Mouse (Mus musculus): Measurements from ENCODE around the gene Vmn1r228.

Gene Vmn1r228

DNA sequence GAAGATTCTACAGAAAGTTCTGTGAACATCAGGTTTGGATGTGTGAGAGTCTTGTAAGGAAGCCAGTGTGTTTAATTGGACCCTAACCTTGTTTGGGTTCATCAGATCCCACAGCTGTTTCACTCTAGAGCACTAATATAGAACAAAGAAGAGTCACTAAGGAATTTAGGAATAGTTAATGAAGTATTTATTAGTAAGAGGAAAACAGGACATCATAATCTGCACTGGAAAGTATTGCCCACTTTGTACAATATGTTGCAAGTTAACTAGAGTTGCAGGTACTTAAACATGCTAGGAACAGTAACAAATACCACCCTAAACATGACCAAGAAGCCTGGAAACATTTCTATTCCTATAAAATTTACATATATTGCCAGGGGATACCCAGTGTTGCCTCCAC lies at the start of gene Vmn1r228:
Gene Vmn1r228, minus strand, starts transcription at position 101 of the 400 bp plus-strand sequence.
- no peak for DNase-seq (ENCODE audit: low spot score)

DNA sequence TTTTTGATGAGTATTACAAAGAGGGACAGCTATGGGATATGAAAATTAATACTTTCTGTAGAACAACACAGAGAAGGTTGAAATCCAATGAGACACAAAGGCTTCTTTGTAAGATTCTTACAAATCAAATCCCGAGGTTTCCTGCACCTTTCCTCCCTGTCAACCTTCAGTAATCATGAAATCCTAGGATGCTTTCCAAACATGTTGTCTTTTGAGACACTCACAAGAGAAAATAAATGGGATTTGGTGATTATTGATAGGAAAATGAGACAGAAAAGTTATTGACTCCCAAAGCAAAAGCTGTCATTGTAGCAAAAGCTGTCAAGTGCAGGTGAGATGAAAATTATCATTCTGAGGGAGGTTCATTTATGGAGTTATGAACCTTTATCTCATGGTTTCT lies 25.3 kb upstream of the Vmn1r228 start, which contains the start of gene Vmn1r229:
Gene Vmn1r229, plus strand, starts transcription at position 301 of the 400 bp plus-strand sequence.
- no peak for DNase-seq (ENCODE audit: low spot score)

- DNase-seq (ENCODE audit: low spot score), result no peak
Measured at GRCm38 (mm10) chr17:20729543-20729942, 56.4 kb downstream of the Vmn1r228 start, which contains the start of gene Vmn1r227. Gene Vmn1r227 (plus strand): TSS chr17:20729843.

Data from layer of hippocampus, adult 11-12 months (tissue).